ENCODE assay signal across 21 mouse cellular contexts in genomic region chr7:79670900-79671604, GRCm38 (mm10). TPM values are rescaled to one million over a fixed set of nuclear protein-coding genes. Genes with fewer than 3 reads are reported as not detected.
DNase-seq lines count a peak whose midpoint lies in the region; ATAC-seq and TF ChIP-seq lines count a peak whose summit lies in the region.
"Had no signal": no experiment of that assay in that cellular context is flagged by ENCODE, and none has a peak within 500 bp of the region (broad histone marks: within the 10 kb centered on the region; RNA-seq: fewer than 3 reads in every experiment).

No protein-coding gene starts in this region.

- peaks cover 89% of the 10 kb centered on the region for H3K36me3 ChIP-seq in lung, embryonic 14.5 days (ENCODE audit: insufficient read depth)
- H3K36me3 ChIP-seq in lung, embryonic 16.5 days (ENCODE audit: control insufficient read depth, insufficient read depth, low read length): peaks cover 36% of the 10 kb centered on the region
- peaks cover 0 to 43% of the 10 kb centered on the region in 2 experiments; a peak in 2 of 4 replicates for H3K36me3 ChIP-seq in MEL (ENCODE audit: control insufficient read depth in 1 of 2, insufficient read depth in 2 of 2, low read length in 2 of 2)

- no peak for TF ChIP-seq RAD21 in MEL (IDR thresholded peaks at IDR 0.05; ENCODE audit: low read depth, low read length)

- no peak overlapping the region for H3K4me2 ChIP-seq in lung, embryonic 14.5 days
- no peak overlapping the region for H3K4me2 ChIP-seq in lung, embryonic 16.5 days (ENCODE audit: low read depth, low read length)
- H3K4me2 ChIP-seq: embryonic facial prominence, embryonic 12.5 days; forebrain, embryonic 13.5 days; forebrain, embryonic 15.5 days had no signal

- WGBS in lung, embryonic 14.5 days: 70% methylated on average over 4 of the region's 4 CpGs
- WGBS in lung, embryonic 16.5 days: 48% methylated on average over 4 of the region's 4 CpGs

- H3K27me3 ChIP-seq in lung, embryonic 14.5 days (ENCODE audit: insufficient read depth, low read length): no peaks in the 10 kb centered on the region
- no peaks in the 10 kb centered on the region for H3K27me3 ChIP-seq in lung, embryonic 16.5 days (ENCODE audit: control insufficient read depth, insufficient read depth, low read depth, low read length)
- H3K27me3 ChIP-seq in MEL (ENCODE audit: control insufficient read depth in 1 of 2, insufficient read depth in 2 of 2, low read length in 2 of 2): no peaks in the 10 kb centered on the region
- H3K27me3 ChIP-seq: embryonic facial prominence, embryonic 12.5 days; forebrain, embryonic 13.5 days; forebrain, embryonic 15.5 days; Patski had no signal

- H3K4me1 ChIP-seq in lung, embryonic 14.5 days (ENCODE audit: insufficient read depth): no peaks in the 10 kb centered on the region
- H3K4me1 ChIP-seq in lung, embryonic 16.5 days (replicated peaks; ENCODE audit: control insufficient read depth, insufficient read depth, low read length): no peaks in the 10 kb centered on the region
- no peaks in the 10 kb centered on the region for H3K4me1 ChIP-seq in MEL (ENCODE audit: control insufficient read depth in 1 of 2, insufficient read depth in 2 of 2, low read length in 2 of 2)
- H3K4me1 ChIP-seq: embryonic facial prominence, embryonic 10.5 days; embryonic facial prominence, embryonic 12.5 days; forebrain, embryonic 13.5 days; forebrain, embryonic 15.5 days had no signal

- TF ChIP-seq POLR2A in MEL (IDR thresholded peaks at IDR 0.05; ENCODE audit: control insufficient read depth in 1 of 2, insufficient read depth in 1 of 2, low read depth in 1 of 2, low read length in 2 of 2, poor library complexity in 1 of 2): no peak

- H3K79me2 ChIP-seq in MEL (ENCODE audit: control insufficient read depth, insufficient read depth, low read length, poor library complexity): no peaks in the 10 kb centered on the region

- H3K9ac ChIP-seq in lung, embryonic 14.5 days: no peak overlapping the region
- no peak overlapping the region for H3K9ac ChIP-seq in lung, embryonic 16.5 days (ENCODE audit: low read length)
- H3K9ac ChIP-seq in MEL (ENCODE audit: control insufficient read depth, low read depth, low read length, poor library complexity, severe bottlenecking): no peak overlapping the region
- H3K9ac ChIP-seq: embryonic facial prominence, embryonic 12.5 days; forebrain, embryonic 13.5 days; forebrain, embryonic 15.5 days had no signal

- TF ChIP-seq EP300 in MEL (IDR thresholded peaks at IDR 0.05; ENCODE audit: low read depth in 1 of 2, low read length in 2 of 2): no peak

- TF ChIP-seq CTCF in lung, embryonic 14.5 days (IDR thresholded peaks at IDR 0.05; ENCODE audit: low read depth): no peak
- TF ChIP-seq CTCF in MEL (IDR thresholded peaks at IDR 0.05 in 2 of 3, conservative IDR thresholded peaks at IDR 0.05 in 1 of 3; ENCODE audit: control insufficient read depth in 1 of 3, insufficient read depth in 1 of 3, low read depth in 2 of 3, low read length in 3 of 3, poor library complexity in 1 of 3, severe bottlenecking in 1 of 3): no peak

- no peaks in the 10 kb centered on the region for H3K9me3 ChIP-seq in lung, embryonic 14.5 days (ENCODE audit: low read depth, low read length)
- no peaks in the 10 kb centered on the region for H3K9me3 ChIP-seq in lung, embryonic 16.5 days (ENCODE audit: control insufficient read depth, low read length)
- H3K9me3 ChIP-seq in MEL (replicated peaks; ENCODE audit: insufficient read depth, low read length): no peaks in the 10 kb centered on the region
- H3K9me3 ChIP-seq: embryonic facial prominence, embryonic 10.5 days; embryonic facial prominence, embryonic 12.5 days; forebrain, embryonic 13.5 days; forebrain, embryonic 15.5 days had no signal

- no peak overlapping the region for H3K4me3 ChIP-seq in lung, embryonic 14.5 days (ENCODE audit: low read depth, low read length)
- no peak overlapping the region for H3K4me3 ChIP-seq in lung, embryonic 16.5 days (ENCODE audit: low read length)
- no peak overlapping the region for H3K4me3 ChIP-seq in MEL (ENCODE audit: control insufficient read depth in 1 of 2, insufficient read depth in 1 of 2, low read depth in 2 of 2, low read length in 2 of 2)
- H3K4me3 ChIP-seq: embryonic facial prominence, embryonic 10.5 days; embryonic facial prominence, embryonic 12.5 days; forebrain, embryonic 13.5 days; forebrain, embryonic 15.5 days had no signal

- H3K27ac ChIP-seq in lung, embryonic 14.5 days (ENCODE audit: low read depth): peak overlapping the region; percentile 46; the same call in 1 of the 2 replicates
- H3K27ac ChIP-seq in lung, embryonic 16.5 days (ENCODE audit: low read length): peak overlapping the region; percentile 5; the same call in 1 of the 2 replicates
- H3K27ac ChIP-seq in MEL (ENCODE audit: control insufficient read depth, low read depth, low read length): no peak overlapping the region
- H3K27ac ChIP-seq: embryonic facial prominence, embryonic 10.5 days; embryonic facial prominence, embryonic 12.5 days; forebrain, embryonic 13.5 days; forebrain, embryonic 15.5 days had no signal

- peak; percentile 95 for ATAC-seq in lung, embryonic 14.5 days (ENCODE audit: insufficient read depth)
- peak; percentile 91 for ATAC-seq in lung, embryonic 16.5 days (ENCODE audit: low read depth)
- ATAC-seq: activated CD4-positive, CD25-positive, alpha-beta regulatory T cell, adult 4 months; forebrain, embryonic 13.5 days; forebrain, embryonic 15.5 days; Patski had no signal

- DNase-seq in lung, embryonic 14.5 days: peak; percentile 66
- DNase-seq in lung, postnatal 36 days: no peak
- no peak for DNase-seq in lung, postnatal 10 days
- DNase-seq in MEL (ENCODE audit: low read depth, low spot score): no peak
- DNase-seq in thymus, postnatal 4 days: no peak
- DNase-seq: adrenal gland, adult 8-10 months; adrenal gland, postnatal 14 days; adrenal gland, postnatal 36 days; cerebellum, adult 11-12 months; cerebellum, adult 2 months; cerebellum, adult 9-10 months; cerebellum, postnatal 10 days; cerebellum, postnatal 25 days had no signal

TF ChIP-seq in MEL, 35 proteins besides CTCF, POLR2A, EP300 and RAD21:
- TF ChIP-seq RCOR1 (IDR thresholded peaks at IDR 0.05; ENCODE audit: low read depth, low read length) (no peak), KAT2A (conservative IDR thresholded peaks at IDR 0.05; ENCODE audit: low read depth, low read length) (no peak), MXI1 (IDR thresholded peaks at IDR 0.05; ENCODE audit: low read depth, low read length) (no peak), E2F4 (IDR thresholded peaks at IDR 0.05; ENCODE audit: borderline replicate concordance, low read depth, low read length) (no peak), ZNF384 (IDR thresholded peaks at IDR 0.05; ENCODE audit: low read depth, low read length) (peak; percentile 64), SIN3A (IDR thresholded peaks at IDR 0.05; ENCODE audit: low read length) (no peak), GATA1 (IDR thresholded peaks at IDR 0.05; ENCODE audit: low read depth, low read length) (no peak)

RNA-seq across cellular contexts. Expression of gene Ticrr, which starts 11.1 kb away (rescaled TPM):
- 18.3 and 20.8 TPM in 2 replicates for polyA plus RNA-seq in lung, embryonic 14.5 days (2014; fragmentation: Nextera tagmentation; extraction: Ambion mirVana)
- polyA plus RNA-seq in lung, embryonic 16.5 days (2015; fragmentation: Nextera tagmentation; extraction: Ambion mirVana): 7.8 and 9.3 TPM in 2 replicates
- 10.6 and 12.9 TPM in 2 replicates for total RNA-seq in MEL (2012; rRNA removed)
- polyA plus RNA-seq in MEL (2012; ENCODE audit: insufficient read depth in 1 of 2, insufficient read length in 2 of 2, low read depth in 1 of 2, low replicate concordance in 2 of 2, missing spikeins in 1 of 2): 10 to 100 TPM; 23.8 to 55.6 TPM

RNA-seq across cellular contexts. Expression of gene Kif7, which starts 44.5 kb away (rescaled TPM):
- 6.1 and 7.6 TPM in 2 replicates for polyA plus RNA-seq in lung, embryonic 14.5 days (2014; fragmentation: Nextera tagmentation; extraction: Ambion mirVana)
- polyA plus RNA-seq in lung, embryonic 16.5 days (2015; fragmentation: Nextera tagmentation; extraction: Ambion mirVana): 3.2 and 3.7 TPM in 2 replicates
- total RNA-seq in MEL (2012; rRNA removed): 12.1 and 13.1 TPM in 2 replicates
- 10 to 100 TPM in 1 of 2 experiments, not detected in 1; 15.6 TPM for polyA plus RNA-seq in MEL (2012; ENCODE audit: insufficient read depth in 1 of 2, insufficient read length in 2 of 2, low read depth in 1 of 2, low replicate concordance in 2 of 2, missing spikeins in 1 of 2)

RNA-seq across cellular contexts. Expression of gene Rhcg, which starts 53.6 kb away (rescaled TPM):
- polyA plus RNA-seq in lung, embryonic 14.5 days (2014; fragmentation: Nextera tagmentation; extraction: Ambion mirVana): not detected in 2 replicates
- 0.06 and 0.13 TPM in 2 replicates for polyA plus RNA-seq in lung, embryonic 16.5 days (2015; fragmentation: Nextera tagmentation; extraction: Ambion mirVana)
- not detected in 2 replicates for total RNA-seq in MEL (2012; rRNA removed)
- polyA plus RNA-seq in MEL (2012; ENCODE audit: insufficient read depth in 1 of 2, insufficient read length in 2 of 2, low read depth in 1 of 2, low replicate concordance in 2 of 2, missing spikeins in 1 of 2): not detected
- polyA plus RNA-seq: activated CD4-positive, CD25-positive, alpha-beta regulatory T cell, adult 4 months; C2C12 had no signal
